Mouse (Mus musculus) midbrain, embryonic 15.5 days (tissue): ENCODE measurements at regions not wholly inside any gene's neighbourhood (a gene's known extent, or its start where the extent isn't known, plus 50 kb on each side); places are given as distances from the start of the nearest gene placed in this dataset.

Experiments
- ATAC-seq: fragments of 200-750 bp; cut with Nextera tagmentation; replicated peaks from 2 replicates; pipeline ENCODE4 v1.8.0; 2017; ENCODE audit warnings: moderate TSS enrichment
- H3K27ac ChIP-seq: fragments of 300-500 bp; sonication (generic); 2 replicates; pipeline ENCODE4 v1.5.1; 2015; ENCODE audit warnings: mild to moderate bottlenecking, inconsistent platforms
- H3K27me3 ChIP-seq: fragments of 300-500 bp; sonication (generic); replicated peaks from 2 replicates; pipeline ENCODE4 v1.6.1; 2015; ENCODE audit warnings: inconsistent platforms
- H3K36me3 ChIP-seq: fragments of 300-500 bp; sonication (generic); replicated peaks from 2 replicates; pipeline ENCODE4 v1.6.1; 2015; ENCODE audit warnings: inconsistent platforms
- H3K4me1 ChIP-seq: fragments of 300-500 bp; sonication (generic); 2 replicates; pipeline ENCODE4 v1.6.1; 2015; ENCODE audit warnings: inconsistent platforms
- H3K4me2 ChIP-seq: fragments of 300-500 bp; sonication (generic); 2 replicates; pipeline ENCODE4 v1.6.1; 2015; ENCODE audit warnings: inconsistent platforms, mild to moderate bottlenecking, moderate library complexity
- H3K4me3 ChIP-seq: fragments of 300-500 bp; sonication (generic); 2 replicates; pipeline ENCODE4 v1.5.1; 2015; ENCODE audit warnings: mild to moderate bottlenecking, inconsistent platforms
- H3K9ac ChIP-seq: fragments of 300-500 bp; sonication (generic); 2 replicates; pipeline ENCODE4 v1.6.1; 2015; ENCODE audit warnings: mild to moderate bottlenecking, inconsistent platforms
- H3K9me3 ChIP-seq: fragments of 300-500 bp; sonication (generic); 2 replicates; pipeline ENCODE4 v1.6.1; 2016; ENCODE audit warnings: inconsistent platforms
- WGBS: fragments of 180-500 bp; shearing (Covaris S2); methylation state at CpG from one replicate; pipeline ENCODE4 v1.1.7; 2015; ENCODE audit warnings: mixed read lengths; 5-methylcytosine and 5-hydroxymethylcytosine counted together

DNA sequence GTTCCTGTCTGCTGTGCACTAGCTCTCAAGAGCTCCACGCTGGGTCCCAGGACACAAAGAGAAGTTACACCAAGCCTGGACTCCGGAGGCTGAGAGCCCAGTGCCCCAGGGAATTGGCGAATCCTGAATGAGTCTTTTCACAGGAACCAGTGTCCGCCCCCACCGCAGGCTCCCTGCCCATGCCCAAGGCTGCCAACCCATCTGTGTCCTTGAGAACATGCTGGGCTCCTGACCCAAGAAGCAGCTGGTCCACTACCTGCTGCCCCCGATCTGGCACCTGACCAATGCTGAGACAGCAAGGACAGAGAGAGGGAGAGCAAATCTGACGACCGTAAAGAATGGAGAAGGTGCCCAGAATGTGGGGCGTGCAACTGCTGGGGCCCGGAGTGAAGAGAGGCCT is 85.2 kb upstream of the Cplx2 start:
- no peaks in the 10 kb centered on the region for H3K9me3 ChIP-seq
- H3K36me3 ChIP-seq = no peaks in the 10 kb centered on the region
- no peak for ATAC-seq
- H3K4me1 ChIP-seq = peaks cover 22% of the 10 kb centered on the region
- H3K4me2 ChIP-seq = no peak overlapping the region
- H3K4me3 ChIP-seq = no peak overlapping the region
- H3K9ac ChIP-seq = no peak overlapping the region
- 79% methylated on average over 10 of the region's 10 CpGs for WGBS
- H3K27ac ChIP-seq = no peak overlapping the region
- H3K27me3 ChIP-seq = no peaks in the 10 kb centered on the region

DNA sequence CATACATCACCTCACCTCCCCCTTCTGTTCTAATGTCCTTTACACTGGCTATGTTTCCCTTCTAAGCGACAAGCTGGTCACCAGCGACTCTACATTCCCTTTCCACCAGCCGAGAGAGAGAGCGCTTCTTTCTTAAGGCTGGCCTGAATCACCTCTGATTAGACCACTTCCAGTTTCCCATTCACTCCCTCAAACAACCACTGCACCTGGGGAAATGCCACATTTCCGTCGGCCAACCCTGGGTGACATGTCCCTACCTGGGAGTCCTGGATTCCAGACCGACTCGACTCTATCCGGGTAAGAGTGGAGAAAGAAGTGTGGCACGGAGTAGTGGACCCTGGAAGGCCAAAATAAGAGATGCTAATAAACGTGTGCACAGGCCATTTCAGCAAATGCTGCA is 84.5 kb upstream of the Cplx2 start:
- Histone ChIP-seq H3K9ac (no peak overlapping the region), H3K4me1 (peaks cover 15% of the 10 kb centered on the region), H3K4me3 (no peak overlapping the region), H3K9me3 (no peaks in the 10 kb centered on the region), H3K27ac (no peak overlapping the region), H3K4me2 (no peak overlapping the region), H3K27me3 (no peaks in the 10 kb centered on the region), H3K36me3 (no peaks in the 10 kb centered on the region)
- no peak for ATAC-seq
- 87% methylated on average over 11 of the region's 11 CpGs for WGBS

DNA sequence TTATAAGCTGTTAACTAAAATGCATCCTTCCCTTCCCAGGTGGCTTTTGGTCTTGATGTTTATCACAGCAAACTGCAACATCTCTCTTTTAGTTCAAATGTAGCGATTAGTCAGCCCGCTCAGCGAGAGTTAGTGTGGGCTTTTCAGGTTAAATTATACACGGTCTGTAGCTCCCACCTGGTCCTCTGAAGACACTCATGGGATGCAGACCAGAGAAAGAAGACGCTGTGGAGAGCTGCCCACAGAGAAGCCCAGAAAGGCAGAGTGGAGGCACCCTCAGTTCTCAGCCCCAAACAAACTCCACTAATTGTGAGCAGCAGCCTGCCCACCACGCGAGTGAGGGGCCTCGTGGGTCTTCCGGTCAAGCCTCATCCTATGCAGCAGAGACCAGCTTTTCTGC is 81.1 kb upstream of the Cplx2 start:
- 90% methylated on average over 9 of the region's 9 CpGs for WGBS
- Histone ChIP-seq H3K4me1 (no peaks in the 10 kb centered on the region), H3K27ac (no peak overlapping the region), H3K4me2 (no peak overlapping the region), H3K9me3 (no peaks in the 10 kb centered on the region), H3K9ac (no peak overlapping the region), H3K4me3 (no peak overlapping the region), H3K36me3 (no peaks in the 10 kb centered on the region), H3K27me3 (no peaks in the 10 kb centered on the region)
- no peak for ATAC-seq

DNA sequence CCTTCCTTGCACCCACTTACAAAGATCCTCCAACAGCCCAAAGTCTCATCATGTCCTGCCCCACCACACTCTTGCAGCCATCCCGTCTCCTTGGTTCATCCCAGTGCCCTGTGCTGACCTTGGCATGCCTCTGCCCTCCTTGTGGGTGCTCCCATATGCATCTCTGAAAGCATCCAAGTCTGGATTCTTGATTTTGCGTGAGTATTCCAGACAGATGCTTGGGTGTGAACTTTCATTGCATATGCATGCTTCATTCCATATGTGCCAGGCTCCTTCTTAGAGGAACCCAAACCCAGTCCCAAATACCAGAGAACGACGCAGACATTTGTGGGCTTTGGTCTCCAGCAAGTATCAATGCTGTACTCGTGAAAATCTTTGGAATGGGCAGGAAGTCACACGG is 78.8 kb upstream of the Cplx2 start:
- ATAC-seq = no peak

DNA sequence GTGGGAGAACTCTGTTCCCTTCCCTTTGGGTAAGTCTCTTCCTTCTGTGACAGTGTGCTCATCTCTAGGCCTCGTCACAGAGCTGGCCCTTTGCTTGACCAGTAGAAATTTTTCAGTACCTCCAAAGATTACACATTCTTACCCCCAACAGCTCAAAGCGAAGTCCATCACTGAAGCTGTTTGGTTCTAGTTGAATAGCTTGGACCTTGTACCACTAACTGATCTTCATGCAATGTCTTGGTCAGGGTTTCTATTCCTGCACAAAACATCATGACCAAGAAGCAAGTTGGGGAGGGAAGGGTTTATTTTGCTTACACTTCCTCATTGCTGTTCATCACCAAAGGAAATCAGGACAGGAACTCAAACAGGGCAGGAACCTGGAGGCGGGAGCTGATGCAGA is 78.1 kb upstream of the Cplx2 start:
- H3K4me1 ChIP-seq = 0 out of 2 replicates have a peak, but pooled peaks cover 2% of the 10 kb centered on the region
- no peaks in the 10 kb centered on the region for H3K27me3 ChIP-seq
- no peak overlapping the region for H3K27ac ChIP-seq
- WGBS = 88% methylated on average over 3 of the region's 3 CpGs
- H3K4me2 ChIP-seq = no peak overlapping the region
- H3K4me3 ChIP-seq = no peak overlapping the region
- no peaks in the 10 kb centered on the region for H3K36me3 ChIP-seq
- no peak for ATAC-seq
- H3K9me3 ChIP-seq = no peaks in the 10 kb centered on the region
- no peak overlapping the region for H3K9ac ChIP-seq

More for the DNA sequence above, 78.8 kb upstream of the Cplx2 start:
- no peak overlapping the region for H3K27ac ChIP-seq
- H3K4me1 ChIP-seq = no peaks in the 10 kb centered on the region
- no peak overlapping the region for H3K4me3 ChIP-seq
- H3K9me3 ChIP-seq = no peaks in the 10 kb centered on the region
- no peaks in the 10 kb centered on the region for H3K36me3 ChIP-seq
- 87% methylated on average over 6 of the region's 6 CpGs for WGBS
- H3K27me3 ChIP-seq = no peaks in the 10 kb centered on the region
- no peak overlapping the region for H3K4me2 ChIP-seq
- no peak overlapping the region for H3K9ac ChIP-seq

DNA sequence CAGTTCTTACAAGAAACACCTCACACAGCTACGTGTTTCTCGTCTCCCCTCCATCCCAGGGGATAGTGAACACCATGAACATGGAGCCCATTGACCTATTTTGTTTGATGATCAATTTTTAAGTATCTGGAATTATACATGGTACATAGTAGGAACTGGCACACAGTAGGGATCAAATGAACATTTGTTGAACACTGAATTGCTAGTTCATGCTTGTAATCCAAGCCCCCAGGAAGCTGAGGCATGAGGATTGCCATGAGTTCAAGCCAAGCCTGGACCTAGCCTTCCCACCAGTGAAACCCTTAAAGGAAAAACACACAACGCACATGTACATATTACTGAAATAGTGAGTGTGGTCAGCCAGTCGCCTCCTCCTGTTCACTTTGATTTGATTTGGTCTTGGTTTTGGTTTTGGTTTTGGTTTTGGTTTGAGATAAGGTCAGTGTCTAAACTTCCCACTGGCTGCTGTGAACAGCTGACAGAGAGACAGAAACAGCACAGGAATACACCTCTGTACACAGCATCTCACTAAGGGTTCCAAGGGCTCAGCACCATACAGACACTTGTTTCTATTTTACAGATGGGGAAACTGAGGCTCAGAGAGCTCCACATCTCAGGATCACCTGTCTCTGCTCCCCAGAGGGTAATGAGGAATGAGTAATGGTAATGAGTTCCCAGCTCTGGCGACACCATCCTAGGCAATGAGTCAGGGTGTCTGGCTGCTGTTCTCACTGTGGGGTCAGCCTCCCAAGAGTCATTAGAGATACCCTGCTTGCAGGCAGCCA is 75.5 kb upstream of the Cplx2 start:
- no peak overlapping the region for H3K4me2 ChIP-seq
- WGBS = 70% methylated on average over 5 of the region's 5 CpGs
- H3K27me3 ChIP-seq = no peaks in the 10 kb centered on the region
- H3K9me3 ChIP-seq = no peaks in the 10 kb centered on the region
- no peak overlapping the region for H3K27ac ChIP-seq
- no peak overlapping the region for H3K9ac ChIP-seq
- H3K36me3 ChIP-seq = no peaks in the 10 kb centered on the region
- peaks cover 13% of the 10 kb centered on the region for H3K4me1 ChIP-seq
- no peak for ATAC-seq
- H3K4me3 ChIP-seq = no peak overlapping the region

DNA sequence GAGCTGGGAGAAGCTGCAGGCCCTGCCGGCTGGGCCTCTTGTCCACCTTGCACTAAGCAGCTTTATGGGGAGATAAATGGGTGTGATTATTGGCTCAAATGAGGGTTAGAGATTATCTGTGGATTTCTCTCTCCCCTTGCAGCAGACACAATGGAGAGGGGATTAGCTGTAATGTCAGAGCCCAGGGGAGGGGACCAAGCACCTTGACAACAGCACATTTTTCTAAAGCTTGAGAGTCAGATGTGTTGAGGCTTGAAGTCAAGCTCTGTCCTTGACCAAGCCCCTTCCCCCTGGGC is 74.9 kb upstream of the Cplx2 start:
- H3K36me3 ChIP-seq = no peaks in the 10 kb centered on the region
- peaks cover 13% of the 10 kb centered on the region for H3K4me1 ChIP-seq
- no peak overlapping the region for H3K4me3 ChIP-seq
- no peak overlapping the region for H3K9ac ChIP-seq
- whole genome bisulfite sequencing = 9% methylated on average over 1 of the region's 1 CpGs
- no peak overlapping the region for H3K4me2 ChIP-seq
- no peaks in the 10 kb centered on the region for H3K27me3 ChIP-seq
- H3K9me3 ChIP-seq = no peaks in the 10 kb centered on the region
- ATAC-seq = no peak
- no peak overlapping the region for H3K27ac ChIP-seq

DNA sequence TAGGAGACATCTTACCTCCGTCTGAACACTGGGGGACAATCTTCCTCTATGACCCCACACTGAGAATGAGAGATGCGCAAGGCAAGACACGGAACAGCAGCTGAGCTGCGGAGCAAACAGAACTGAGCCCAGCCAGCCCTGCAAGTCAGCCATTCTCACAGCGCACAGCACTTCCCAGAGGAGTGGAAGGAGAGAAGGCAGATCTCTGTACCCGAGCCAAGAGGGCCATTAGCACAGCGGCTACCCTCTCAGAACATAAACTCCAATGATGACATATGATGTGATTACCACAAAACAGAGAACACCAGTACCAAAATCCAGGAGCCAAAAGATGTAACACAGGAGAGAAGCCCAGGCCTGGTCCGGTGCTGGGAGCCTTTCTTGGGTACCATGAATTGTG is 72.3 kb upstream of the Cplx2 start:
- WGBS = 57% methylated on average over 8 of the region's 8 CpGs
- ATAC-seq = no peak
- peaks cover 30% of the 10 kb centered on the region for H3K4me1 ChIP-seq
- no peaks in the 10 kb centered on the region for H3K36me3 ChIP-seq
- H3K4me2 ChIP-seq = no peak overlapping the region
- no peaks in the 10 kb centered on the region for H3K27me3 ChIP-seq
- H3K27ac ChIP-seq = peak overlapping the region; percentile 63
- no peaks in the 10 kb centered on the region for H3K9me3 ChIP-seq
- no peak overlapping the region for H3K9ac ChIP-seq
- no peak overlapping the region for H3K4me3 ChIP-seq

DNA sequence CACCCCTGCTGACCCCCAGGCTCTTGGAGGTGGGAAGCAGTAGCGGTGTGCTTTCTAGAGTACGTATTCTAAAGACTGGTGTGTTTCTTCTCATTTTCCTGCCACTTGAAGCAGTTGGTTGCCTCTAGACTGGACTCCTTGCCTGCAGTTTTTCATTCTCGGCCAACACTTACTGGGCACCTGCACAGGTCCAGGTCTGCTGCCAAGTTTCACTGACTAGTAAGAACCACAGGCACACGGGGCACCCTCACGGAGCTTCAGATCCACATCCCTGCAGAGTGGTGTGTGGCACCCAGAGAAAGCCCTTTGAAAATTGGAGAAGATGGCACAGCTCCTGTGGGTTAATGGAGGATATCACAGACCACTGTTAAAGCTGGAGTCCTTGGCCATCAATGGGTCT is 71.9 kb upstream of the Cplx2 start:
- 92% methylated on average over 5 of the region's 5 CpGs for WGBS
- Histone ChIP-seq H3K9me3 (no peaks in the 10 kb centered on the region), H3K36me3 (no peaks in the 10 kb centered on the region), H3K9ac (no peak overlapping the region), H3K4me1 (peaks cover 34% of the 10 kb centered on the region), H3K27me3 (no peaks in the 10 kb centered on the region), H3K4me3 (no peak overlapping the region), H3K4me2 (no peak overlapping the region), H3K27ac (peak overlapping the region; percentile 63; the same call in 1 of the 2 replicates)
- ATAC-seq = no peak

DNA sequence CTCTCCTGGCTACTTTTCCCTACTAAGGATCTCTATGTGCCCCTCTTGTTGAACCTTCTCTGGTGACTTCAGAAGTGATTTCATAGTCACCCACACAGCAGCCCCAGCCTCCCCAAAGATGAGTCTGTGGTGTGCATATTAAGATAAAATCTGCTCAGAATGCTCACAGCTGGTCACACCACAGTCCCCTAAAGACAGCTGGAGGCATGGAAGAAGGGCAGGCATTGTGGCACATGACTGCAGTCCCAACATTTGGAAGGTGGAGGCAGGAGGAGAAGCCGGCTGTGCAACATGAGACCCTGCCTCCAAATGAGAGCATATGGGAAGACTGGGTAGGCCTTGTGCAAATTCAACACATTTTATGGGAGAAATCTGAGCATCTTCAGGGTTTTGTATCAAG is 70.0 kb upstream of the Cplx2 start:
- no peaks in the 10 kb centered on the region for H3K27me3 ChIP-seq
- H3K4me1 ChIP-seq = peaks cover 38% of the 10 kb centered on the region
- no peak overlapping the region for H3K9ac ChIP-seq
- no peaks in the 10 kb centered on the region for H3K9me3 ChIP-seq
- 67% methylated on average over 1 of the region's 1 CpGs for WGBS
- ATAC-seq = no peak
- H3K36me3 ChIP-seq = no peaks in the 10 kb centered on the region
- H3K27ac ChIP-seq = no peak overlapping the region
- no peak overlapping the region for H3K4me3 ChIP-seq
- H3K4me2 ChIP-seq = no peak overlapping the region

DNA sequence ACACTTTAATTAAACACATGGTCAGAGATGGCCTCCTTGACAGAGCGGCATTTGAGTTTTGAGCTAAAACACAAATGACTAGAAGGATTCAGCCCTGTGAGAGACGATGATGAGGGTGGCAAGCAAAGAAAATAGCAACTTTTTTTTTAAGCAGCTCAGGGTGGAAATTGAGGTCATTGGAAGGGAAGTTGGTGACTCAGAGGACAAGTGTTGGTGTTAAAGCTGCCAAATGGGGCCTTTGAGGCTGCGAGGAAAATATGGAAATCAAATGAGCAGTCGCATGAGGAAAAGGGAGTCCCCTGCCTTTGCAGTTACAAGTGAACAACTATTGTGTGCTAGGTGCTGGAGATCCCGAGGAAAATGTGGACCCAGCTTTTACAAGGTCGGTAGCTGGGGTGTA is 69.5 kb upstream of the Cplx2 start:
- WGBS = 40% methylated on average over 6 of the region's 6 CpGs
- Histone ChIP-seq H3K4me3 (0 out of 2 replicates have a peak overlapping the region, but pooled peaks have one; percentile 60), H3K9ac (peak overlapping the region; percentile 95; the same call in 1 of the 2 replicates), H3K27me3 (no peaks in the 10 kb centered on the region), H3K4me2 (peak overlapping the region; percentile 88), H3K36me3 (no peaks in the 10 kb centered on the region), H3K27ac (no peak overlapping the region), H3K9me3 (no peaks in the 10 kb centered on the region), H3K4me1 (peaks cover 38% of the 10 kb centered on the region)
- ATAC-seq = no peak

DNA sequence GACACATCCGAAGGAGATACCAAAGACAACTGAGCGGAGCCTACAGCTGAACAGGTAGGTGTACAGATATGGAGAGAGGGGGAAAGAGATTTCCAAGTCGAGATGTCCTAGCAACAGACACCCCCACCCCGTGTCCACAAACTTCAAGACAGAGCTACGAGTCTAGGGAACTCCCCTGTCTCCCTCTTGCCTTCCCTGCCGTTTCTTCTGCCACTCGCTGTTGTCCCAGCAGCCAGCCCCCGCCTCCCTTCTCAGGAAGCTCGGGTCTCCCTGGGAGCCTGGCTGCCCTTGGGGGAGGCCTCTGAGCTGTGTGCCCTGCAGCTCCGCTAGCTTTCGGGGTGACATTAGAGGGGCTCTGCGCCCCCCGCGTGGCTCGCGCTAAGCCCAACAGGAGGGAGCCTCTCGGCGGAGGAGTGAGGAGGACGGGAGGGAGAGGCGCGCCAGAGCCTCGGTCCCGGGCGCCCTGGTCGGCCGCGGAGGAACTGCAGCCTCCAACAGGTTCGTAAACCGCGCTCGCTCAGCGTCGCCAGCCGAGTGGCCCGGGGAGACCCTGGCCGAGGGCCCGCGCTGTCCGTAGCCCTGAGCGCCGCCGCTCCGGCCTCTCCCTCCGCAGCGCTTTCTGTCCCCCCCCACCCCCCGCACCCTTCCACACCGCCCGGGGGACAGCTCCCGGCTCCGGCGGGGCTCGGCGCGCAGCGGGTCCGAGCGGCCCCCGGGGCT is 68.6 kb upstream of the Cplx2 start:
- peak overlapping the region; percentile 88 for H3K4me2 ChIP-seq
- no peaks in the 10 kb centered on the region for H3K9me3 ChIP-seq
- WGBS = under 1% methylated on average over 55 of the region's 58 CpGs
- peak; percentile 37 for ATAC-seq
- H3K27ac ChIP-seq = peak overlapping the region; percentile 99
- peak overlapping the region; percentile 60 for H3K4me3 ChIP-seq
- H3K27me3 ChIP-seq = no peaks in the 10 kb centered on the region
- H3K36me3 ChIP-seq = no peaks in the 10 kb centered on the region
- peak overlapping the region; percentile 95 for H3K9ac ChIP-seq
- H3K4me1 ChIP-seq = peaks cover 38% of the 10 kb centered on the region
